Mouse (Mus musculus) hindbrain, embryonic 14.5 days (tissue): ENCODE data around the gene Pbsn. TPM values are rescaled to one million over a fixed set of nuclear protein-coding genes. Genes with fewer than 3 reads are reported as not detected.
"Not testable (repeated sequence)": the region's sequence is repeated elsewhere in the genome, so short reads cannot be mapped to it uniquely, and the experiment has no call there.

ENCODE experiments used
- ATAC-seq: fragments of 200-750 bp; cut with Nextera tagmentation; 2 replicates; pipeline ENCODE4 v1.8.0; 2017; ENCODE audit warnings: moderate number of reproducible peaks, mild to moderate bottlenecking, moderate TSS enrichment, moderate library complexity; ENCODE audit not compliant: low FRiP score
- DNase-seq: peaks from one replicate; pipeline ENCODE4 v3.0.0-alpha.2; 2015; ENCODE audit warnings: low spot score
- H3K27ac ChIP-seq: fragments of 300-500 bp; sonication (generic); 2 replicates; pipeline ENCODE4 v1.5.1; 2014; ENCODE audit warnings: mild to moderate bottlenecking, moderate library complexity
- H3K27me3 ChIP-seq: fragments of 300-500 bp; sonication (generic); 2 replicates; pipeline ENCODE4 v1.6.1; 2014; ENCODE audit warnings: mild to moderate bottlenecking, low read length, mixed read lengths; ENCODE audit not compliant: control insufficient read depth, insufficient read depth
- H3K36me3 ChIP-seq: fragments of 300-500 bp; sonication (generic); replicated peaks from 2 replicates; pipeline ENCODE4 v1.6.1; 2014; ENCODE audit not compliant: control insufficient read depth, insufficient read depth
- H3K4me1 ChIP-seq: fragments of 300-500 bp; sonication (generic); replicated peaks from 2 replicates; pipeline ENCODE4 v1.6.1; 2014; ENCODE audit warnings: antibody characterized with exemption, low read length, mixed read lengths; ENCODE audit not compliant: control insufficient read depth, insufficient read depth
- H3K4me2 ChIP-seq: fragments of 300-500 bp; sonication (generic); replicated peaks from 2 replicates; pipeline ENCODE4 v1.6.1; 2014; ENCODE audit warnings: mild to moderate bottlenecking, moderate library complexity
- H3K4me3 ChIP-seq: fragments of 300-500 bp; sonication (generic); replicated peaks from 2 replicates; pipeline ENCODE4 v1.5.1; 2014; ENCODE audit warnings: mild to moderate bottlenecking, low read length
- H3K9ac ChIP-seq: fragments of 300-500 bp; sonication (generic); 2 replicates; pipeline ENCODE4 v1.6.1; 2014
- H3K9me3 ChIP-seq: fragments of 300-500 bp; sonication (generic); 2 replicates; pipeline ENCODE4 v1.6.1; 2016; ENCODE audit warnings: low read length; ENCODE audit not compliant: control insufficient read depth
- WGBS: fragments of 180-500 bp; shearing (Covaris S2); extraction: QIAGEN DNeasy Blood & Tissue Kit; methylation state at CpG from one replicate; pipeline ENCODE4 v1.1.7; 2014; 5-methylcytosine and 5-hydroxymethylcytosine counted together
- polyA plus RNA-seq: library from polyadenylated mRNA; unstranded; fragments of >200 nt; fragmentation: Nextera tagmentation; extraction: Ambion mirVana; gene quantifications from 2 replicates; pipeline ENCODE4 v1.2.1, GENCODE M21; 2014

The Pbsn gene
- not detected in 2 replicates for polyA plus RNA-seq

- no peaks in the 10 kb centered on the region for H3K4me1 ChIP-seq
- H3K9me3 ChIP-seq, result no peaks in the 10 kb centered on the region
- H3K4me2 ChIP-seq, result no peak within 1 kb of the TSS
- no peaks in the 10 kb centered on the region for H3K27me3 ChIP-seq
- H3K4me3 ChIP-seq, result no peak within 1 kb of the TSS
- ATAC-seq (no peak), DNase-seq (no peak)
- no peak within 1 kb of the TSS for H3K27ac ChIP-seq
- WGBS, result 72% methylated on average over 1 of the region's 1 CpGs
- H3K9ac ChIP-seq, result no peak within 1 kb of the TSS
- no peaks in the 10 kb centered on the region for H3K36me3 ChIP-seq
Measured at GRCm38 (mm10) chrX:77853523-77853922, at the start of gene Pbsn. Gene Pbsn, minus strand, starts transcription at chrX:77853623.

- not testable (repeated sequence) for H3K36me3 ChIP-seq, H3K4me1 ChIP-seq, H3K9me3 ChIP-seq, ATAC-seq, H3K9ac ChIP-seq, H3K27me3 ChIP-seq, DNase-seq, H3K4me2 ChIP-seq, H3K27ac ChIP-seq, H3K4me3 ChIP-seq
- WGBS, result 59% methylated on average over 2 of the region's 4 CpGs
Measured at GRCm38 (mm10) chrX:77880033-77880432, 26.6 kb upstream of the Pbsn start.

- ATAC-seq, H3K9ac ChIP-seq, H3K4me2 ChIP-seq, H3K4me3 ChIP-seq, H3K4me1 ChIP-seq, H3K27me3 ChIP-seq, DNase-seq, H3K36me3 ChIP-seq, H3K9me3 ChIP-seq, H3K27ac ChIP-seq: not testable (repeated sequence)
- WGBS, result 85% methylated on average over 2 of the region's 2 CpGs
Measured at GRCm38 (mm10) chrX:77864458-77864857, 11.0 kb upstream of the Pbsn start, which contains the start of gene Gm14744. Gene Gm14744, plus strand, starts transcription at chrX:77864758.

GRCm38 (mm10) chrX:77812031-77812430 lies 41.4 kb downstream of the Pbsn start:
- ATAC-seq (no peak), DNase-seq (no peak)
- H3K9me3 ChIP-seq, result no peaks in the 10 kb centered on the region
- H3K27me3 ChIP-seq, result no peaks in the 10 kb centered on the region
- H3K4me1 ChIP-seq, result no peaks in the 10 kb centered on the region
- no peak overlapping the region for H3K9ac ChIP-seq
- 70% methylated on average over 6 of the region's 6 CpGs for whole genome bisulfite sequencing
- H3K27ac ChIP-seq, result no peak overlapping the region
- no peak overlapping the region for H3K4me2 ChIP-seq
- no peak overlapping the region for H3K4me3 ChIP-seq
- no peaks in the 10 kb centered on the region for H3K36me3 ChIP-seq

DNA sequence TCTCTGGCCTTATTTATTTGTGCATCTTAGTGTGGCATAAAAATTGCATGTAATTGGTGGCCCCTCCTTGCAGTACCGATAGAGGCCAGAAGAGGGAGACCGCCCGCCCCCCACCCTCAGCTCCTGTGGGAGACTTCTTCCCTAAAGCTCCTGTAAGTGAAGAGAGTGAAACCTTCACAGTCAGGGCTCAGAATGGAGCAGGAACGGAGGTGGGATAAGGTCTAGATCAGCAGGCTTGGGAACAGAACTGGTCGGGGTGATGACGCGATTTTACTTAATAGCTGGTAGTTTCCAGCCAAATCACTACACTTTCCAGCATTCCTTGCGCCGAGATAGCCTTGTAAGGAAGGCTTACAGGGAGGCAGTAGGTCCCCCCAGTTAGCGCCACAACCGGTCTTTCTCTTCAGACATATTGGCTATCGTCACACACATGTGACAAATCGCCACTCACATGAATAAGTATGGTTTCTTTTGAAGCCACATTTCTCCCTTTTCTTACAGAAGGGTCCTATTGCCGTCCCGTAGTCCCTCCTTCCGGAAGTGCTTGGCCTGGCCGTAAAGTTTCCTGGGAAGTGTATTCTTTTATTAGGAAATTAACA lies 42.7 kb downstream of the Pbsn start:
- DNase-seq, result peak; percentile 50
- peak; percentile 93 for ATAC-seq
- Histone ChIP-seq H3K9me3 (no peaks in the 10 kb centered on the region), H3K36me3 (no peaks in the 10 kb centered on the region), H3K27ac (peak overlapping the region; percentile 80), H3K4me3 (peak overlapping the region; percentile 36), H3K9ac (peak overlapping the region; percentile 51), H3K4me2 (peak overlapping the region; percentile 45), H3K27me3 (no peaks in the 10 kb centered on the region), H3K4me1 (no peaks in the 10 kb centered on the region)
- 27% methylated on average over 17 of the region's 17 CpGs for WGBS

GRCm38 (mm10) chrX:77808602-77809001 lies 44.8 kb downstream of the Pbsn start:
- no peak overlapping the region for H3K4me3 ChIP-seq
- DNase-seq (no peak), ATAC-seq (no peak)
- no peak overlapping the region for H3K27ac ChIP-seq
- no peaks in the 10 kb centered on the region for H3K27me3 ChIP-seq
- no peaks in the 10 kb centered on the region for H3K9me3 ChIP-seq
- 16% methylated on average over 2 of the region's 2 CpGs for WGBS
- no peaks in the 10 kb centered on the region for H3K4me1 ChIP-seq
- H3K36me3 ChIP-seq, result no peaks in the 10 kb centered on the region
- H3K4me2 ChIP-seq, result no peak overlapping the region
- no peak overlapping the region for H3K9ac ChIP-seq

DNA sequence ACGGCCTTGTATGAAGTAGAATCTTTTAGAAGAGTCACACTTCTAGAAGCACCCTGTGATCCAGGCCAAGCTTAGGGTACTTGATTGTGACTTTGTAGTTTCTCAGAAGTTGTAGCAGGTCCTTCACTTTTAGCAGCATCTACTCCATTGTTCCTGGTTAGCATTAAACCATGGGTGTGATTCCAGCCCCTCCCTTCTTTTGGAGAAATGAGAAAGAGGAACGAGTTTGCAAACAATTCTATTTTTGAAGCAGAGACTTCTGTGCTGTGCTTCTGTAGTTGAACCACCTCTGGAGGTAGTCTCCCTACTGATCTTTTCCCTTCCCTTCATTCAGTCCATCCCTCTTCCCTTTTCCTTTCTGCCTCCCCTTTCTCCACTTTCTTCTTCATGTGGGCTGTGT lies 51.1 kb downstream of the Pbsn start:
- no peak overlapping the region for H3K4me2 ChIP-seq
- no peaks in the 10 kb centered on the region for H3K9me3 ChIP-seq
- no peaks in the 10 kb centered on the region for H3K4me1 ChIP-seq
- WGBS, result 85% methylated on average over 2 of the region's 2 CpGs
- H3K36me3 ChIP-seq, result no peaks in the 10 kb centered on the region
- no peak for ATAC-seq
- H3K27me3 ChIP-seq, result no peaks in the 10 kb centered on the region
- H3K9ac ChIP-seq, result no peak overlapping the region
- no peak overlapping the region for H3K4me3 ChIP-seq
- no peak overlapping the region for H3K27ac ChIP-seq
- no peak for DNase-seq

GRCm38 (mm10) chrX:77801543-77801942 lies 51.9 kb downstream of the Pbsn start:
- no peaks in the 10 kb centered on the region for H3K9me3 ChIP-seq
- H3K4me3 ChIP-seq, result no peak overlapping the region
- H3K36me3 ChIP-seq, result no peaks in the 10 kb centered on the region
- WGBS, result 71% methylated on average over 1 of the region's 1 CpGs
- H3K27ac ChIP-seq, result no peak overlapping the region
- DNase-seq (no peak), ATAC-seq (no peak)
- no peaks in the 10 kb centered on the region for H3K4me1 ChIP-seq
- no peak overlapping the region for H3K9ac ChIP-seq
- no peaks in the 10 kb centered on the region for H3K27me3 ChIP-seq
- H3K4me2 ChIP-seq, result no peak overlapping the region

DNA sequence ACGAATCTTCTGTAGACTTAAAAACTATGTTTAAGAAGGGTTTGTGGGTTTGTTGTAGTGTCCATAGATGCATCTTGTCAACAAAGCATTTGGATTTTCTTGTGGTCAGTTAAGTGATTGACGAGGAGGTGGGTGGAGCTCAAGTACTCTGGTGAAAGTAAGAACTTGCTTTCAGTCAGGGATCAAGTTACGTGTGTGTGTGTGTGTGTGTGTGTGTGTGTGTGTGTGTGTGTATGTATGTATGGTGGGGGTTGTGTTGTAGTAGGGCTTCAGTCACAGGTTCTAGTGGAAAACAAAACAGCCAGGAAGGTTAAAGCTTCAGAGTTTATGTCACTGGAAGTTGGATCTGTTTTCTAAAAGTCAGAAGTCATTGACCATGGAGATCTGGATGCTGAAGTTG lies 53.9 kb downstream of the Pbsn start:
- ATAC-seq (no peak), DNase-seq (no peak)
- Histone ChIP-seq H3K36me3 (no peaks in the 10 kb centered on the region), H3K27me3 (no peaks in the 10 kb centered on the region), H3K4me3 (no peak overlapping the region), H3K4me1 (no peaks in the 10 kb centered on the region), H3K9ac (no peak overlapping the region), H3K27ac (no peak overlapping the region), H3K4me2 (no peak overlapping the region), H3K9me3 (no peaks in the 10 kb centered on the region)
- WGBS, result 94% methylated on average over 3 of the region's 3 CpGs

DNA sequence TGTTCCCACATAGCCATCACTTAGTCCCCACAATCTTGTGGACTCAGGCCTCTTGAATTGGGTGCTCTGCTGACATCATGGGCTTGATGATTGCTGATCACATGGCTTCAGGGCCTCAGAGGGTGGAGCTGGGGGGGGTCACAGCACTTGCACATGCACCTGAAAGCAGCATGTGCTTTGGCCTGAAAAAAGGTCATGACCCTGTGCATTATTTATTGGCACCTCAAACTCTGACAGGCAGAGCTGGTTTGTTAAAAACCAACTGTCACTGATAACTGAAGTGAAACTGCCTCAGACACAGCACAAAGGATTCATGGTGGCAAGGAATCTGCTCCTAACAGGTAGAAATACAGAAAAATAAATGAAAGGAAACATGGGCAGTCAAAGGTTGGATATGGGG lies 55.6 kb downstream of the Pbsn start:
- no peaks in the 10 kb centered on the region for H3K36me3 ChIP-seq
- DNase-seq (no peak), ATAC-seq (no peak)
- no peaks in the 10 kb centered on the region for H3K27me3 ChIP-seq
- no peak overlapping the region for H3K9ac ChIP-seq
- no peak overlapping the region for H3K27ac ChIP-seq
- H3K4me2 ChIP-seq, result no peak overlapping the region
- H3K4me1 ChIP-seq, result peaks cover 10% of the 10 kb centered on the region
- no peak overlapping the region for H3K4me3 ChIP-seq
- no peaks in the 10 kb centered on the region for H3K9me3 ChIP-seq
